Mouse (Mus musculus): ENCODE data around the gene Plch1.

Gene Plch1

GRCm38 (mm10) chr3:63862716-63863115, 36.6 kb downstream of the Plch1 start:
- DNase-seq (ENCODE audit: low read depth, low spot score): no peak

- DNase-seq (ENCODE audit: low read depth, low spot score): no peak
Observed at GRCm38 (mm10) chr3:63852828-63853227, 46.4 kb downstream of the Plch1 start.

DNA sequence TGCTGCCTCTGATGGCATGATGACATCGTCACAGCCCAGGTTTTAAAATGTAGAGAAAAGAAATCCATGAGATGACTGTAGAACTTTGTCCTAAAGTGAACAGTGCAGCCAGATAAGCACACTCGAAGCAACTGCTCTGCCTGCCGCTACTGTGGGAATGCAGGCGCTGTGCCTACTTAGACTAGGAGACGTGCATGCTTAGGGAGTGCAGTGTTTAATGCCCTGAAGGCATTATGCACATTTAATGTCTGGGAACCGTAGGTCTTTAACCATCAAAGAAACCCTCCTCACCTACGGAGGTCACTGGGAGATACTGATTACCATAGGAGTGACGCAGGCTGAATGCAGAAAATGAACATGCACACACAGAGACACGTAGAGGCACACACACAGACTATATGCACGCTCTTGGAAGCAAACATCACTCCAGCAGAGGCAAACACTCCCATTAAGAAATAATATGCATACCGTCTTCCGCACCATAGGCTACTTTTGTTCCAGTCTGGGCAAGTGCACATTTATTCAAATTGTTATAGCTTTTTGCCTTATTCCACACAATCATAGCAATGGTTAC, 48.1 kb downstream of the Plch1 start:
- DNase-seq (ENCODE audit: low read depth, low spot score): no peak

GRCm38 (mm10) chr3:63849765-63850346, 49.4 kb downstream of the Plch1 start:
- DNase-seq (ENCODE audit: low read depth, low spot score): no peak

DNA sequence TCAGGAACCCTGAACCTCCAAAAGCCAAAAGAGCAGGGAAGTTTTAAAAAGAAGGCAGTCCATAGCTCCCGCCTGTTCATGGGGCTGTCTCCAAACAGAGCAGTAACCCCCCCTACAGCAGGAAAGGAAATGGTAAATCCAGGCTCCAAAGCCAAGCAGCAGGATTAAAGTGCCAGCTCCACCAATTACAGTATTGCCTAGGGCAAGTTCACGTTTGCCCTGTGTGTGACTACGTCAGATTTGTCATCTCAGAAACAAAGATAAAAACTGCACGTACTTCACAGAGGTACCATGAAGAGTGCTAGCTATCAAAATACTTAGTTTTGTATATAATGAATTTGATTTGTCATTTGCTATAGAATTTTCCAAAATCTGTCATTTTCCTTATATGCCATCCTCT, 55.1 kb downstream of the Plch1 start:
- no peak for DNase-seq (ENCODE audit: low read depth, low spot score)

DNA sequence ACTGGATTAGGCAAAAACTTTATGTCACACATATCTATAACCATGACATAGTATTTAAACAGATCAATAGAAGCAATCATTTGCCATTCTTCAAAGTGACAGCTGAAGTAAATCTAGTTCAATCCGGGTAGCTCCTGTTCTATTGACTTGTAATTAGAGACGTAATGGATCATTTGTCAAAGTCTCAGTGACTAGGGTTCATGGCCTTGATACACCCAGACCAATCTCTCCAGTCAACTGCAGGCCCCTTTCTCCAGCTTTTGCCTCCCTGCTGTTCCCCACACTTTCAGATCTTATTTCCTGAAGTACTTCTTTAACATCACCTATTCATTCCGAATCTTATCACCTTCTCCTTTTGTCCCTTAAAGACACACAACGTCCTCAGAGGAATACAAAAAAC, 56.8 kb downstream of the Plch1 start:
- DNase-seq (ENCODE audit: low read depth, low spot score): no peak

GRCm38 (mm10) chr3:63837750-63838149, 61.5 kb downstream of the Plch1 start:
- no peak for DNase-seq (ENCODE audit: low read depth, low spot score)

GRCm38 (mm10) chr3:63836937-63837632, 62.2 kb downstream of the Plch1 start:
- no peak for DNase-seq (ENCODE audit: low read depth, low spot score)

DNA sequence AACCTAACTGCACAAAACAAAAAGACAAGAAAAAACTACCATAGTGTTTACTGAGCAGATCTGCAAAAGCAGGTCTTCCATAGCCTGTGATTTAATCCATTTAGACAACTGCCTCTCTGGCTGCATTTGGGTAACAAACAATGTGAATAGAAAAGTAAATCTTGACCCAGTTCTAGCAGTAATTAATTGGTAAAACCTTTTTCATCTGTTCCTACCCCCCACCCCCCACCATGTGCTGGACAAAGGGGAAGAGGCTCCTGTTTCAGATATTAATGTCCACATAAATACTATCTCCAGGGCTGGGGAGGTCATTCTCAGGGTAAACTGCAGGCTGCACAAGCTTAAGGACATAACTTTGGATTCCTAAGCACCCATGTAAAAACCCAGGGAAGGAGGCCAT, 63.5 kb downstream of the Plch1 start:
- DNase-seq (ENCODE audit: low read depth, low spot score): no peak

DNA sequence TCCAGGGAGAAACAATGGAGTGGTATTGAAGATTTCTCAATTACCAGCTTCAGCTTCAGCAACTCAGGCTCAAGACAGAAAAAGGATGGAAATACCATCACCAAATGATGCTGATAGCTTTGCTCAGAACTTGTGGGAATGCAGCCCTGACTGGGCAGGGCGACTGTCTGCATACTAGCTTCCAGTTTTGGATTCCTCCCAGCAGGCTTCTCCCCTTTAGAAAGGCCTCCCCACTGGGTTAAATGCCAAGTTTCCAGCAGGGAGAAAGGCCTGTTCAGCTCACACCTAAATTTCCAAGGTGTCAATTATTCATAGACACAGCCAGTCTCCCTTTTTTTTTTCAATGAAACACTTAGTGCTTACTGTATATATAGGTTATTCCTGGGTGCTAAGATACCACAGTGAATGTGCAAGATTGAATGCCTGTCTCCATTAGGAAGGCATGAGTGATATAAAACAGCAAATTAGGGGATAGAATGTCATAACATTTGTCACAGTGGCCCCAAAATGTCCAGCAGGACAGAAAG, 75.3 kb downstream of the Plch1 start:
- no peak for DNase-seq (ENCODE audit: low read depth, low spot score)

DNA sequence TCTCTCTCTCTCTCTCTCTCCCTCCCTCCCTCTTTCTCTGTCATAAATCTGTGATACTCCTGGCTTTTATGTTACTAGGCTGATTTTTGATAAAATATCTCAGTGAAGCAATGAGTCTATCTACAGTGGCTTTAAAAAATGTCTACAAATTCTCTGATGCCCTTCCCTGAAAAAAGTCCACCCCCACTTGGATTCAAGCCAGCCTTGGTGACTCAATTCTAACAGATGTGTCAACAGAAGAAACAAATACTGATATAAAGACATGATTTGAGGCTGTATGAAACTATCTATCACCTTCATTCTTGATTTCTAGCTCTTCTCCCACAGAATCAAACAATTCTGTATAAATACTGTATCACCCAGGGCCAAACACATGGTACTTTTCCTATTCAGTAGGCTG, 76.6 kb downstream of the Plch1 start:
- DNase-seq (ENCODE audit: low read depth, low spot score): no peak

DNA sequence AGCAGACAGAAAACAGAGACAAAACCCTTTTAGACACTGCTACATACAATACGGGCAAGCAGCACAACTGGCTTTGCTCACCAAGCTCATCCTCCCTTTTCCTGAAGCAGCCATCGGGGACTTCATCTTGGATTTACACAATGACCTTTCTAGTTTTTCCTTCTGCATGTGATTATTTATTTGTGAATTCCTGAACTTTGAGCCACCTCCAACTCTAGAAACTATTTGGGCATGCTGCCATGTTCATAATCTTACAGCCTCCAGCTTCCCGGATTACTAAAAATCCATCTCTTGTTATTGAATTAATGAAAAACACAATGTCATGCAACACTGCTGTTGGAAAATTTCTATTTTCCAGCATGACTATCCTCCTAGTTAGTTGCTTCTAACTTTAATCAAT, 84.1 kb downstream of the Plch1 start:
- DNase-seq (ENCODE audit: low read depth, low spot score): peak; percentile 3

- no peak for DNase-seq (ENCODE audit: low read depth, low spot score)
Observed at GRCm38 (mm10) chr3:63814203-63814602, 85.1 kb downstream of the Plch1 start.

- no peak for DNase-seq (ENCODE audit: low read depth, low spot score)
Observed at GRCm38 (mm10) chr3:63806906-63807305, 92.4 kb downstream of the Plch1 start.

DNA sequence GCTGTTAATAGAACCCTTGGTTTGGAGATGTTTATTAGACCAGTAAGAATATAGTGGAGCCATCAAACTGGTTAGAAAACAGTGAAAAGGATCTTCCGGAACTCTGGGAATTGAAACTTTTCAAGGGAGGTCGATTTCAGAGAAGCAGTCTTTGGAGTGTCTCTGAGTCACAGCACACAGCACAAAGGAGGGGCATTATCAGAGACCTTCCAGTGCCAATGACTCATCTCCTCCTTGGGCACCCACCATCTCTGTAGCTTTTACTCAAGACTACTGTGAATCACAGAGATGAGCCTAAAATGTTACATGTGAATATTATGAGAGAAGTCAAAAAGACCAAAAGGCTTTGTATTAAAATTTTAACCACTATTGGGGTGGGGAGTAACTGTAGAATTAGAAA, 93.8 kb downstream of the Plch1 start:
- DNase-seq (ENCODE audit: low read depth, low spot score): no peak

DNA sequence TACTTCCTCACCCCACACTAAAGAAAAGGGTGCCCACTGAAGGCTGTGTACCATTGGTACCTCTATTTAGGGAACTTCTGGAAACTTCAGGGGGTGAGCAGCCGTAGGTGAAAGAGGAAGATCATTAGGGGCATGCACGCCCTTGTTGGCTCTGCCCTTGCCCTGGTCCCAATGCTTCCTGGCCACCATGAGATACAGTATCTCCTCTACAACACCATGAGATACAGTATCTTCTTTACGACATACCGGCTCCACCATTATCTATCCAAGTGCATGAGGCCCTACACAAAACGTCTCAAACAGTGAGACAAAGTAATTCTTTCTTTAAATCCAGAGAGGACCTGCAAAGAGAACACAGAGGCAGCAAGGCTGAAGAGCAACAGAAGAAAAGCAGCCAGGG, 98.6 kb downstream of the Plch1 start:
- DNase-seq (ENCODE audit: low read depth, low spot score): no peak

GRCm38 (mm10) chr3:63786805-63787365, 112.4 kb downstream of the Plch1 start:
- no peak for DNase-seq (ENCODE audit: low read depth, low spot score)

DNA sequence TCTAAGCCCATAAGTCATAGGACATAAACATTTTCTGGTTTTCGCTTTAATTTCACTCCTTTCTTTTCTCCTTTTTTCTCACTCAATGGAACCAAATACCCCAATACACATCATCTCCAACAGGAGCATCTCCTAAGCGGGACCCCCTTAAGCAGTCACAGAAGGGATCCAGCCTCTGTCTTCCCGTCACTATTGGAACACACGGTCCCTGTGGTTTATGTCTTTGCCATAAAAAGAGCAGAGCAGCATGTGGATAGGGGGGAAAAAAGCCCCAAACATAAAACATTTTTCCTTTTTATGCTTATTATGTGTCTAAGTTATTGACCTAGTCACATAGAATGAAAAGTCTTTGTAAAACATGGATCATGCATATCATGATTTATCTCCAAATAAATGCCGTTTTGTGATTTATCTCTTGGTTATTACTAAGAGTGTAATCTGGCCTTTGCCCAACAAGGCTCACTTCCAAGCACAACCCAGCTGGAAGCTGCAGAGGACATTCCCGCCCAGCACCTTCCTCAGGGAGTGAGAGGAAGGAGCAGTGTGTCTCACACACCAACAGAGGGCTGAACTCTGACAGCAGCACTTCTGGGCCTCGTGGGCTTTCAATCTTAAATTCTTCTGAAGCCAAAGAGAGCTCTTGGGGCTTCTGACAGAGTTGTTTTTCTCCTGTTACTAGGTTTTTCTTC, 126.5 kb downstream of the Plch1 start:
- peak; percentile 65 for DNase-seq (ENCODE audit: low read depth, low spot score)

- no peak for DNase-seq (ENCODE audit: low read depth, low spot score)
Observed at GRCm38 (mm10) chr3:63760821-63761220, 138.5 kb downstream of the Plch1 start.

DNA sequence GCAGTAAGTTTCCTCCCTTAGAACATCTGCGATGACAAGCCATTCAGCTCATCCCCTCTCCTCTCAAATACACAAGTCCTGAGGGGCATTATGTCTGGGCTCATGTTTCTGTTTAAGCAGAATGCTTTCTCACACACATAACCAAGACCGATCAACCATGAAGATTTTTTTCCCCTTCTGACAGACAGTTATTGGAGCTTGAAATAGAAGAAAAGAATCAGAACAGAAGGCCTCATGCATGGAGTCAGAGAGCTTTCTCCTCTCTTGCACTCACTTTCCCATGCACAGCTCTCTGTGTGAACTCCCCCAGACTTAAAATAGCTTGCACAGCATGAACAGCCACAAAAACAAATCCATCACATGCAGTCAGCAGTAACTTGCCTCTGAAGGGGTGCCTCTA, 159.2 kb downstream of the Plch1 start:
- DNase-seq (ENCODE audit: low read depth, low spot score): no peak

GRCm38 (mm10) chr3:63728325-63728724, 170.9 kb downstream of the Plch1 start:
- no peak for DNase-seq (ENCODE audit: low read depth, low spot score)

DNA sequence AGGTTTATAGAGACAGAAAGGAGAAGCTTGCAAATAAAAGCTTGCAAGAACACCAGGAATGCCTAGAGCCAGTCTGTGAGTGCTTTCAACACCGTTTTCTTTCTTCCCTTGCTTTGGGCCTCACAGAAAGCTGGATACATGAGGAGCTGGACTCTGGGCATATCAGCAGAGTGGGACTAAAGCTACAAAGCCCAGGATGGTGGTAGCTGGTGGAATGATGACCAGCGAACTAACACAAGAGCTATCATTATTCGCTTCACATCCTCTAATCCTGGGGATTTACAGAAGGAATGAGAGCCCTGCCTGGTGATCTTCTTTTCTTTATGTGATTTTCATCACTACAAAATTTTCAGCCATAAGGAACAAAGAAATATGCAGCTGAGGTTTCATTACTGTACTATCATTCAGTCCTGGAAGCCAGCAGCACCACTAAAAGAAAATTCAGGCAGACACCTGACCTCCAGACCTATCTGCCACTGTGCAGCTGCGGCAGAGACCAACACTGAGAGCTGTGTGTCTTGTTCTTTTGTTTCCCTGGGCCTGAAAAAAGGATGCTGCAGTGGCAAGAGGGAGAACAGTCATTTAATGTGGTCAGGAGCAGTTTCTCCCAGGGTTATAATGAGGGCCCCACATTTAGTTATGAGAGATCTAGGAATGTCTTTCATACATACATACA, 172.5 kb downstream of the Plch1 start:
- no peak for DNase-seq (ENCODE audit: low read depth, low spot score)

Data from skeletal muscle tissue, adult 2 months (tissue).